Mouse (Mus musculus): Measurements from ENCODE around the gene Ccdc18. TPM values are rescaled to one million over a fixed set of nuclear protein-coding genes. Genes with fewer than 3 reads are reported as not detected.
"Not testable (repeated sequence)": the region's sequence is repeated elsewhere in the genome, so short reads cannot be mapped to it uniquely, and the experiment has no call there.

The Ccdc18 gene
- polyA plus RNA-seq, 1 experiment from 2014 or later: 10.7 TPM

DNA sequence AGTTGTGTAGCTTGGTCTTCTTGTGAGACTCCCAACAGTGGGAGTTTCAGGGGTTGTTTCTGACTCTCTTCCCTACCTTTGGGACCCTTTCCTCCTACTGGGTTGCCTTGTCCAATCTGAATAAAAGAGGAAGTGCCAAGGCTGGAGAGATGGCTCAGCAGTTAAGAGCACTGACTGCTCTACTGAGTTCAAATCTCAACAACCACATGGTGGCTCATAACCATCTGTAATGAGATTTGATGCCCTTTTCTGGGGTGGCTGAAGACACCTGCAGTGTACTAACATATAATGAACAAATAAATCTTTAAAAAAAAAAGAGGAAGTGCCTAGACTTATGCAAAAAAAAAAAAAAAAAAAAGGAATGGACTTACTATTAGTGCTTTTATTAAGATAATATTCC lies 91.4 kb downstream of the Ccdc18 start:
- H3K4me1 ChIP-seq (ENCODE audit: control insufficient read depth, insufficient read depth, low read length): no peaks in the 10 kb centered on the region
- no peak overlapping the region for H3K9ac ChIP-seq (ENCODE audit: low read depth, low read length)
- H3K4me2 ChIP-seq (replicated peaks; ENCODE audit: low read depth, low read length): no peak overlapping the region
- no peaks in the 10 kb centered on the region for H3K9me3 ChIP-seq (ENCODE audit: control insufficient read depth, low read length)
- no peaks in the 10 kb centered on the region for H3K27me3 ChIP-seq (ENCODE audit: control insufficient read depth, insufficient read depth, low read length)
- no peaks in the 10 kb centered on the region for H3K36me3 ChIP-seq (ENCODE audit: control insufficient read depth, insufficient read depth, low read length)
- no peak overlapping the region for H3K27ac ChIP-seq (ENCODE audit: low read depth, low read length)
- ATAC-seq (ENCODE audit: low FRiP score, low TSS enrichment): no peak
- no peak overlapping the region for H3K4me3 ChIP-seq (ENCODE audit: low read length)

DNA sequence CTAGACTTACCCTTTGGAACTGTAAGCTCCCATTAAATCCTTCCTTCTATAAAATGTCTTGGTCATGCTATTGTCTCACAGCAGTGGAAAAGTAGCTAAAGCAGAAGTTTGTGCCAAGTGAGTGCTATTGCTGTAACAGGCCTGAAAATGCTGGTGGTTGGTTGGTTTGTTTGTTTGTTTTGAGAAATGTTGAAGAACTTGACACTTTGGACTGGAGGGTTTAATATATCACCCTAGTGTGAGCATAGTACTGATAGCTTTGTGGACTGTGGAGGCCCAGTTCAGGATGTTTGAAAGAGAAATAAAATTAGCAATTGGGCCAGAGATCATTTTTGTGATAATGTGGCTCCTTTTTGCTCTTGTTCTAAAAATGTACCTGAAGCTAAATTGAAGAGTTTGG lies 93.5 kb downstream of the Ccdc18 start:
- Histone ChIP-seq H3K4me1 (ENCODE audit: control insufficient read depth, insufficient read depth, low read length) (no peaks in the 10 kb centered on the region), H3K36me3 (ENCODE audit: control insufficient read depth, insufficient read depth, low read length) (no peaks in the 10 kb centered on the region), H3K4me2 (replicated peaks; ENCODE audit: low read depth, low read length) (no peak overlapping the region), H3K4me3 (ENCODE audit: low read length) (no peak overlapping the region), H3K9me3 (ENCODE audit: control insufficient read depth, low read length) (no peaks in the 10 kb centered on the region), H3K9ac (ENCODE audit: low read depth, low read length) (no peak overlapping the region), H3K27me3 (ENCODE audit: control insufficient read depth, insufficient read depth, low read length) (no peaks in the 10 kb centered on the region), H3K27ac (ENCODE audit: low read depth, low read length) (no peak overlapping the region)
- ATAC-seq (ENCODE audit: low FRiP score, low TSS enrichment): no peak

DNA sequence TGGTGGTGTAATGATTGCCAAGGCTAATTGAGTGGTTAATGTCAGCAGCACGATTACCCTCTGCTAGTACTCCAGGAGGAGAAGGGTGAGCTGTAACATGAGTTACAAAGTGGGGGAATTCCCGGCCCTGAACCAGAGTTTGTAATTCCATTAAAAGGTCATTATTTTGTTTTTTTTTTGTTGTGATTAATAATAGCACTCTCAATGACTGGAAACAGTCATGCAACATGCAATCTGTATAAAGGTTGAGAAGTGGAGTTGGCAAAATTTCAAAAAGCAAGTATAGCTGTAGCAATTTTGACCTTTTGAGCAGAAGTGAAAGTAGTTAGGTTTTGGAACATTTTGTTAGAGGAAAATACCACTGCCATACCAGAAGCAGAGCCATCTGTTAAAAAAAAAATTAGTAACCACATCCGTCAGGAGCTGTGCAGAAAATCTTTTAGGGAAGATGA lies 113.7 kb downstream of the Ccdc18 start:
- WGBS: 55% methylated on average over 3 of the region's 3 CpGs
- no peak overlapping the region for H3K4me2 ChIP-seq (replicated peaks; ENCODE audit: low read depth, low read length)
- no peak for ATAC-seq (ENCODE audit: low FRiP score, low TSS enrichment)

DNA sequence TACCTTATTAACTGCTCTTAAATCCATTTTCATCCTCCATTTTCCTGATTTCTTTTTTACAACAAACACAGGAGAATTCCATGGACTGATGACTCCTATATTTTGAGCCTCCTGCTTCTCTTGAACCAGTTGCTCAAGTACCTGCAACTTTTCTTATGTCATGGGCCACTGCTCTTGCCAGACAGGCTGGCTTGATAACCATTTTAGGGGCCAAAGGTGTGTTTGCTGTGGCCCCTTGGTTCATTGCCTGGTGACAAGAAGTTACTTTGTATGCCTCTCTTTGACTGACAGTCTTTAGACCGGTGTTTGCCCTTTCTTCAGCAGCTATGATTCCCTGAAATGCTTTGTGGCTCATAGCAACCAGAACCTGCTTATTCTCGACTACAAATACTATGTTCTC lies 117.4 kb downstream of the Ccdc18 start:
- no peak overlapping the region for H3K9ac ChIP-seq (ENCODE audit: low read depth, low read length)
- H3K4me3 ChIP-seq (ENCODE audit: low read length): no peak overlapping the region
- ATAC-seq (ENCODE audit: low FRiP score, low TSS enrichment): no peak
- no peak overlapping the region for H3K4me2 ChIP-seq (replicated peaks; ENCODE audit: low read depth, low read length)
- no peaks in the 10 kb centered on the region for H3K36me3 ChIP-seq (ENCODE audit: control insufficient read depth, insufficient read depth, low read length)
- 65% methylated on average over 2 of the region's 2 CpGs for WGBS
- H3K4me1 ChIP-seq (ENCODE audit: control insufficient read depth, insufficient read depth, low read length): no peaks in the 10 kb centered on the region
- H3K27ac ChIP-seq (ENCODE audit: low read depth, low read length): no peak overlapping the region
- no peaks in the 10 kb centered on the region for H3K27me3 ChIP-seq (ENCODE audit: control insufficient read depth, insufficient read depth, low read length)
- no peaks in the 10 kb centered on the region for H3K9me3 ChIP-seq (ENCODE audit: control insufficient read depth, low read length)

More for the DNA sequence above, 113.7 kb downstream of the Ccdc18 start:
- Histone ChIP-seq H3K9ac (ENCODE audit: low read depth, low read length) (no peak overlapping the region), H3K27me3 (ENCODE audit: control insufficient read depth, insufficient read depth, low read length) (no peaks in the 10 kb centered on the region), H3K36me3 (ENCODE audit: control insufficient read depth, insufficient read depth, low read length) (no peaks in the 10 kb centered on the region), H3K27ac (ENCODE audit: low read depth, low read length) (no peak overlapping the region), H3K4me1 (ENCODE audit: control insufficient read depth, insufficient read depth, low read length) (no peaks in the 10 kb centered on the region), H3K4me3 (ENCODE audit: low read length) (no peak overlapping the region), H3K9me3 (ENCODE audit: control insufficient read depth, low read length) (no peaks in the 10 kb centered on the region)

DNA sequence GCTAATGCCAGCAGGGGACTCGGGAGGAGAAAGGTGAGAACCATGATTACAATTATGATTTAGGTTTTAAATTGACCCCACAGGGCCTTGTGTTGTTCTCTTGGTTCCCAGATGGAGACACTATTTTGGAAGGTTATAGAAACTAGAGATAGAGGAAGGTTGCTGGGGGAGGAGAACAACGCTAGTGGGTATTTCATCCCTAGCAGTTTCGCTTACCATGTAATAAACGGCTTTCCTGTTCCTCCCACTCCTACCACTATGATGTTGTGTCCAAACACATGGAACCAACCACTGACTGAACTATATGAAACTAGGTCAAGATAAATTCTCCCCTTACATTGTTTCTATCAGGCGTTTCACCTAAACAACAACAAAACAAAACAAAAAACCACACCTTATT lies 122.6 kb downstream of the Ccdc18 start:
- Histone ChIP-seq H3K36me3 (ENCODE audit: control insufficient read depth, insufficient read depth, low read length) (no peaks in the 10 kb centered on the region), H3K9me3 (ENCODE audit: control insufficient read depth, low read length) (no peaks in the 10 kb centered on the region), H3K4me2 (replicated peaks; ENCODE audit: low read depth, low read length) (no peak overlapping the region), H3K9ac (ENCODE audit: low read depth, low read length) (no peak overlapping the region), H3K4me3 (ENCODE audit: low read length) (no peak overlapping the region), H3K27ac (ENCODE audit: low read depth, low read length) (no peak overlapping the region), H3K27me3 (ENCODE audit: control insufficient read depth, insufficient read depth, low read length) (no peaks in the 10 kb centered on the region), H3K4me1 (ENCODE audit: control insufficient read depth, insufficient read depth, low read length) (no peaks in the 10 kb centered on the region)
- 61% methylated on average over 5 of the region's 5 CpGs for WGBS
- ATAC-seq (ENCODE audit: low FRiP score, low TSS enrichment): no peak

DNA sequence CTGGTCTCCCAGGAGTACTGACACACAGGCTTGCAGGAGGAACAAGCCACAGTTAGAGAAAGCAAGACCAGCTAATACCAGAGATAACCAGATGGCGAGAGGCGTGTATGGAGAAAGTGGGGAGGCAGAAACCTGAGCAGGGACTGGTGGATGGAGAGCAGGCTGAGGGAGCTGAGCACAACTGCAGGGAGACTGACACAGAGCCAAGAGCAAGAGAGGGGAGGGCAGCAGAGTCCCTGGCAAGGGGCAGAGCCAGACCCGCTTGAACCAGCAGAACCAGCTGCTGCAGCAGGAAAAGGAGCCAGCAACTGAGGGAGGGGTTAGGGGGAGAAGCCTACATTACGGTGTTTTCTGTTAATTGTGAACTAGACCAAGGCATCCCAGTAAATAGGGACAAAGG lies 130.0 kb downstream of the Ccdc18 start:
- no peak overlapping the region for H3K9ac ChIP-seq (ENCODE audit: low read depth, low read length)
- 25% methylated on average over 4 of the region's 4 CpGs for WGBS
- no peaks in the 10 kb centered on the region for H3K4me1 ChIP-seq (ENCODE audit: control insufficient read depth, insufficient read depth, low read length)
- no peaks in the 10 kb centered on the region for H3K9me3 ChIP-seq (ENCODE audit: control insufficient read depth, low read length)
- H3K4me3 ChIP-seq (ENCODE audit: low read length): no peak overlapping the region
- H3K4me2 ChIP-seq (replicated peaks; ENCODE audit: low read depth, low read length): no peak overlapping the region
- no peaks in the 10 kb centered on the region for H3K36me3 ChIP-seq (ENCODE audit: control insufficient read depth, insufficient read depth, low read length)
- ATAC-seq (ENCODE audit: low FRiP score, low TSS enrichment): peak; percentile 75; the same call in 1 of the 2 replicates
- no peak overlapping the region for H3K27ac ChIP-seq (ENCODE audit: low read depth, low read length)
- H3K27me3 ChIP-seq (ENCODE audit: control insufficient read depth, insufficient read depth, low read length): no peaks in the 10 kb centered on the region

DNA sequence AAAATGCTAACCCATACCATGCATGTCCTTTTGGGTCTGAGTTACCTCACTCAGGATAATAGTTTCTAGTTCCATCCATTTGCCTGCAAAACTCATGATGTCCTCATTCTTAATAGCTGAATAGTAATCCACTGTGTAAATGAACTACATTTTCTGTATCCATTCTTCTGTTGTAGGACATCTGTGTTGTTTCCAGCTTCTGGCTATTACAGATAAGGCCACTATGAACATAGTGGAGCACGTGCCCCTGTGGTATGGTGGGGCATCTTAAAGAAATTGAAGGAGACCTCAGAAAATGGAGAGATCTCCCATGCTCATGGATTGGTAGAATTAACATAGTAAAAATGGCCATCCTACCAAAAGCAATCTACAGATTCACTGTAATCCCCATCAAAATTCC lies 131.1 kb downstream of the Ccdc18 start:
- H3K9ac ChIP-seq (ENCODE audit: low read depth, low read length); H3K4me2 ChIP-seq (replicated peaks; ENCODE audit: low read depth, low read length); H3K27ac ChIP-seq (ENCODE audit: low read depth, low read length); H3K27me3 ChIP-seq (ENCODE audit: control insufficient read depth, insufficient read depth, low read length); H3K36me3 ChIP-seq (ENCODE audit: control insufficient read depth, insufficient read depth, low read length); H3K9me3 ChIP-seq (ENCODE audit: control insufficient read depth, low read length); H3K4me1 ChIP-seq (ENCODE audit: control insufficient read depth, insufficient read depth, low read length); ATAC-seq (ENCODE audit: low FRiP score, low TSS enrichment); H3K4me3 ChIP-seq (ENCODE audit: low read length): not testable (repeated sequence)
- 80% methylated on average over 1 of the region's 1 CpGs for WGBS

DNA sequence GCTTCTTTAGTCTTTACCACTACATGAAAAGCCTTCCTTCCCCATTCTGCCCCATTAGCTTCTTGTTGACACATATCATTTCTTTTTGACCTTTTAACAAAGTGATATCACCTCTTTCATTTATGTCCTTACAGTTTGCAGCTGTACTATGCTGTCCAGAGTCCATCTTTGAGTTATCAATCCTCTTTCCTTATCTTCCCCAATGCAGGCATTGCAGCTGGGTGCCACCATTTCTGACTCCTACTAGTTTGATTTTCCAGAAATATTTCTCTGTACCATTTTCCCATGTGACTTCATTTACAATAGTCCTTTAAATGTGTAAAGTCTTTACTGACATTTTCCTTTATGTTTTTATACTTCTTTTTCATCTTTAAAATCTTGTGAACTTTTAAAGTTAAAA lies 134.3 kb downstream of the Ccdc18 start:
- no peaks in the 10 kb centered on the region for H3K9me3 ChIP-seq (ENCODE audit: control insufficient read depth, low read length)
- no peak overlapping the region for H3K27ac ChIP-seq (ENCODE audit: low read depth, low read length)
- peaks cover 10% of the 10 kb centered on the region for H3K4me1 ChIP-seq (ENCODE audit: control insufficient read depth, insufficient read depth, low read length)
- no peak for ATAC-seq (ENCODE audit: low FRiP score, low TSS enrichment)
- no peaks in the 10 kb centered on the region for H3K36me3 ChIP-seq (ENCODE audit: control insufficient read depth, insufficient read depth, low read length)
- no peak overlapping the region for H3K4me2 ChIP-seq (replicated peaks; ENCODE audit: low read depth, low read length)
- no peak overlapping the region for H3K4me3 ChIP-seq (ENCODE audit: low read length)
- H3K27me3 ChIP-seq (ENCODE audit: control insufficient read depth, insufficient read depth, low read length): no peaks in the 10 kb centered on the region
- no peak overlapping the region for H3K9ac ChIP-seq (ENCODE audit: low read depth, low read length)

DNA sequence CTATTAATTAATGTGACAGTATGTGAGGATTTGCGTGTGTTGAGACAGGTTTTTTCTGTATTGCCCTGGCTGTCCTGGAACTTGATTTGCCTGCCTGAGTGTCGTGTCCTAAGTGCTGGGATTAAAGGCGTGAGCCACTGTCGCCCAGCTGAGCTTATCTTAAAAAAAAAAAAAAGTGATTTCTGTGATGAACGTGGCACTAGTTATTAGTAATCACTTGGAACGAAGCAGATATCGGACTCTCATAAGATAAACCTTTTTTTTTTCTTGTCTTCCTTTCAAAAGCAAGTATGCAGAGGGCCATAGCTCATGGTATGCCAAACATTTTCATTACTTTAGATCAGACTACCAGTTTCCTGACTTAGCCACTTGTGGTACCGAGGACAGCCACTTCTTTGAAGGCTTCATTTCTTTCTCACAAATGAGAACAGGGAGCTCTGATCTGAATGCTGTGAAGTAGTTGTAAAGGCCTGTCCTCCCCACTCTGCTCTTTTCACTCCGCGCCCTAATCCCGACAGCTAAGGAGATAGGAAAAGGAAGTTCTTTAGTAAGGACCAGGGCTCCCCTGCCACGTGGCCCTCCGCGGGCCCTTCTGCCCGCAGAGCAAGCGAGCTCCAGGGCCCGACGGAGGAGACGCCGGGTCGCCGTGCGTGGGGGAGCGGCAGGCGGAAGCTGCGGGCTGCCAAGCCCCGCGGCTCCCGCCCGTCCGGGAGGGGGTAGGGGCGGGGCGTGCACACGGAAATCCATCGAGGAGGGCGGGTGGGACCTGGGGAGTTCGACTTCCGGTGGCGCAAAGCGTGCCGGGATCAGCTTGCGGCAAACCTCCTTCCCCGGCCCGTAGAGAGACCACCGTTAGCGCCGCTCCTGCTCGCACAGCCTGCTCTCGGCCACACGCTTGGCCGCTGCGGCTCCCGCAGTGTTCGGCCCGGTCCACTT lies 135.7 kb downstream of the Ccdc18 start, which contains the start of gene Dr1:
TSS of gene Dr1 (plus strand) at position 771 of the 936 bp plus-strand sequence.
- Histone ChIP-seq H3K4me1 (ENCODE audit: control insufficient read depth, insufficient read depth, low read length) (peaks cover 10% of the 10 kb centered on the region), H3K36me3 (ENCODE audit: control insufficient read depth, insufficient read depth, low read length) (peaks cover 7% of the 10 kb centered on the region; the same call in 1 of the 2 replicates), H3K27me3 (ENCODE audit: control insufficient read depth, insufficient read depth, low read length) (no peaks in the 10 kb centered on the region), H3K9ac (ENCODE audit: low read depth, low read length) (peak within 1 kb of the TSS; percentile 95), H3K27ac (ENCODE audit: low read depth, low read length) (peak within 1 kb of the TSS; percentile 84), H3K4me2 (replicated peaks; ENCODE audit: low read depth, low read length) (peak within 1 kb of the TSS; percentile 52), H3K4me3 (ENCODE audit: low read length) (peak within 1 kb of the TSS; percentile 96), H3K9me3 (ENCODE audit: control insufficient read depth, low read length) (no peaks in the 10 kb centered on the region)
- peak; percentile 98 for ATAC-seq (ENCODE audit: low FRiP score, low TSS enrichment)
- 3% methylated on average over 53 of the region's 55 CpGs for WGBS
